Mouse (Mus musculus) spleen, adult 2 months (tissue): ENCODE results near the gene Deaf1.

Experiments
- CTCF ChIP-seq: fragments of 200-500 bp; IDR thresholded peaks from 2 replicates; pipeline ENCODE4 v1.5.1; 2011; ENCODE audit warnings: mild to moderate bottlenecking, inconsistent platforms; ENCODE audit not compliant: insufficient read depth, insufficient read length, insufficient replicate concordance; ENCODE audit errors: extremely low read depth
- POLR2A ChIP-seq: fragments of 200-500 bp; IDR thresholded peaks from 2 replicates; pipeline ENCODE4 v1.6.1; 2011; ENCODE audit warnings: low read depth, low read length, inconsistent platforms

- TF ChIP-seq POLR2A (no peak), CTCF (no peak)
These were observed 16.2 kb upstream of the Deaf1 start for GRCm38 (mm10) chr7:141343696-141344095.
